Mouse (Mus musculus): ENCODE results near the gene Lama1. TPM values are rescaled to one million over a fixed set of nuclear protein-coding genes. Genes with fewer than 3 reads are reported as not detected.
A peak's percentile ranks its signal among the peaks of the same experiment; 100 is the strongest.

Lama1 gene
- total and polyA plus RNA-seq, 2 experiments from 2014 or later: 0.03 to 0.11 TPM

GRCm38 (mm10) chr17:67764167-67764871 is 67.3 kb downstream of the Lama1 start:
- Histone ChIP-seq H3K4me3 (ENCODE audit: low read depth, low read length) (no peak overlapping the region), H3K27me3 (ENCODE audit: control insufficient read depth, insufficient read depth, low read length) (no peaks in the 10 kb centered on the region), H3K36me3 (replicated peaks; ENCODE audit: control insufficient read depth, insufficient read depth, low read length) (no peaks in the 10 kb centered on the region), H3K9ac (replicated peaks; ENCODE audit: low read depth, low read length) (no peak overlapping the region), H3K9me3 (replicated peaks; ENCODE audit: control insufficient read depth, low read length) (no peaks in the 10 kb centered on the region), H3K4me1 (ENCODE audit: control insufficient read depth, insufficient read depth) (no peaks in the 10 kb centered on the region), H3K4me2 (ENCODE audit: low read depth, low read length) (no peak overlapping the region), H3K27ac (ENCODE audit: low read depth) (no peak overlapping the region)
- TF ChIP-seq EP300 (IDR thresholded peaks at IDR 0.05; ENCODE audit: low read depth) (no peak), CTCF (IDR thresholded peaks at IDR 0.05; ENCODE audit: low read depth) (no peak)
- WGBS: 86% methylated on average over 9 of the region's 9 CpGs
- no peak for DNase-seq (ENCODE audit: low spot score)
- no peak for ATAC-seq (ENCODE audit: insufficient read depth, low read depth)

- Histone ChIP-seq H3K4me3 (ENCODE audit: low read depth, low read length) (no peak overlapping the region), H3K4me1 (ENCODE audit: control insufficient read depth, insufficient read depth) (no peaks in the 10 kb centered on the region), H3K9me3 (replicated peaks; ENCODE audit: control insufficient read depth, low read length) (no peaks in the 10 kb centered on the region), H3K9ac (replicated peaks; ENCODE audit: low read depth, low read length) (no peak overlapping the region), H3K27me3 (ENCODE audit: control insufficient read depth, insufficient read depth, low read length) (no peaks in the 10 kb centered on the region), H3K4me2 (ENCODE audit: low read depth, low read length) (no peak overlapping the region), H3K36me3 (replicated peaks; ENCODE audit: control insufficient read depth, insufficient read depth, low read length) (no peaks in the 10 kb centered on the region), H3K27ac (ENCODE audit: low read depth) (no peak overlapping the region)
- TF ChIP-seq EP300 (IDR thresholded peaks at IDR 0.05; ENCODE audit: low read depth): no peak
- TF ChIP-seq CTCF (IDR thresholded peaks at IDR 0.05; ENCODE audit: low read depth): no peak
- WGBS: 83% methylated on average over 8 of the region's 8 CpGs
- no peak for ATAC-seq (ENCODE audit: insufficient read depth, low read depth)
- DNase-seq (ENCODE audit: low spot score): no peak
These were observed 76.5 kb downstream of the Lama1 start for GRCm38 (mm10) chr17:67773608-67774007.

- Histone ChIP-seq H3K36me3 (replicated peaks; ENCODE audit: control insufficient read depth, insufficient read depth, low read length) (no peaks in the 10 kb centered on the region), H3K9ac (replicated peaks; ENCODE audit: low read depth, low read length) (no peak overlapping the region), H3K4me2 (ENCODE audit: low read depth, low read length) (no peak overlapping the region), H3K27me3 (ENCODE audit: control insufficient read depth, insufficient read depth, low read length) (no peaks in the 10 kb centered on the region), H3K9me3 (replicated peaks; ENCODE audit: control insufficient read depth, low read length) (no peaks in the 10 kb centered on the region), H3K4me1 (ENCODE audit: control insufficient read depth, insufficient read depth) (no peaks in the 10 kb centered on the region), H3K4me3 (ENCODE audit: low read depth, low read length) (no peak overlapping the region), H3K27ac (ENCODE audit: low read depth) (no peak overlapping the region)
- DNase-seq (ENCODE audit: low spot score) (no peak), ATAC-seq (ENCODE audit: insufficient read depth, low read depth) (no peak)
- TF ChIP-seq CTCF (IDR thresholded peaks at IDR 0.05; ENCODE audit: low read depth) (peak; percentile 45), EP300 (IDR thresholded peaks at IDR 0.05; ENCODE audit: low read depth) (no peak)
- 57% methylated on average over 9 of the region's 9 CpGs for WGBS
These were observed 79.7 kb downstream of the Lama1 start for GRCm38 (mm10) chr17:67776764-67777163.

- DNase-seq (ENCODE audit: low spot score) (no peak), ATAC-seq (ENCODE audit: insufficient read depth, low read depth) (no peak)
- Histone ChIP-seq H3K9me3 (replicated peaks; ENCODE audit: control insufficient read depth, low read length) (no peaks in the 10 kb centered on the region), H3K36me3 (replicated peaks; ENCODE audit: control insufficient read depth, insufficient read depth, low read length) (no peaks in the 10 kb centered on the region), H3K27me3 (ENCODE audit: control insufficient read depth, insufficient read depth, low read length) (no peaks in the 10 kb centered on the region), H3K27ac (ENCODE audit: low read depth) (no peak overlapping the region), H3K9ac (replicated peaks; ENCODE audit: low read depth, low read length) (no peak overlapping the region), H3K4me2 (ENCODE audit: low read depth, low read length) (no peak overlapping the region), H3K4me1 (ENCODE audit: control insufficient read depth, insufficient read depth) (no peaks in the 10 kb centered on the region), H3K4me3 (ENCODE audit: low read depth, low read length) (no peak overlapping the region)
- TF ChIP-seq EP300 (IDR thresholded peaks at IDR 0.05; ENCODE audit: low read depth): no peak
- TF ChIP-seq CTCF (IDR thresholded peaks at IDR 0.05; ENCODE audit: low read depth): peak; percentile 52
- WGBS: 58% methylated on average over 4 of the region's 4 CpGs
These were observed 82.8 kb downstream of the Lama1 start for GRCm38 (mm10) chr17:67779812-67780211.

GRCm38 (mm10) chr17:67791091-67791490 is 94.0 kb downstream of the Lama1 start:
- no peaks in the 10 kb centered on the region for H3K36me3 ChIP-seq (replicated peaks; ENCODE audit: control insufficient read depth, insufficient read depth, low read length)
- DNase-seq (ENCODE audit: low spot score): no peak
- H3K4me3 ChIP-seq (ENCODE audit: low read depth, low read length): no peak overlapping the region
- no peak overlapping the region for H3K9ac ChIP-seq (replicated peaks; ENCODE audit: low read depth, low read length)
- no peaks in the 10 kb centered on the region for H3K27me3 ChIP-seq (ENCODE audit: control insufficient read depth, insufficient read depth, low read length)
- H3K4me2 ChIP-seq (ENCODE audit: low read depth, low read length): no peak overlapping the region
- H3K27ac ChIP-seq (ENCODE audit: low read depth): no peak overlapping the region
- no peak for ATAC-seq (ENCODE audit: insufficient read depth, low read depth)
- no peaks in the 10 kb centered on the region for H3K9me3 ChIP-seq (replicated peaks; ENCODE audit: control insufficient read depth, low read length)
- no peaks in the 10 kb centered on the region for H3K4me1 ChIP-seq (ENCODE audit: control insufficient read depth, insufficient read depth)
- WGBS: 87% methylated on average over 10 of the region's 10 CpGs
- no peak for TF ChIP-seq EP300 (IDR thresholded peaks at IDR 0.05; ENCODE audit: low read depth)
- no peak for TF ChIP-seq CTCF (IDR thresholded peaks at IDR 0.05; ENCODE audit: low read depth)

GRCm38 (mm10) chr17:67809171-67809570 is 112.1 kb downstream of the Lama1 start:
- DNase-seq (ENCODE audit: low spot score): no peak
- Histone ChIP-seq H3K27me3 (ENCODE audit: control insufficient read depth, insufficient read depth, low read length) (no peaks in the 10 kb centered on the region), H3K9ac (replicated peaks; ENCODE audit: low read depth, low read length) (no peak overlapping the region), H3K4me2 (ENCODE audit: low read depth, low read length) (no peak overlapping the region), H3K36me3 (replicated peaks; ENCODE audit: control insufficient read depth, insufficient read depth, low read length) (no peaks in the 10 kb centered on the region), H3K4me3 (ENCODE audit: low read depth, low read length) (no peak overlapping the region), H3K27ac (ENCODE audit: low read depth) (no peak overlapping the region), H3K4me1 (ENCODE audit: control insufficient read depth, insufficient read depth) (no peaks in the 10 kb centered on the region), H3K9me3 (replicated peaks; ENCODE audit: control insufficient read depth, low read length) (no peaks in the 10 kb centered on the region)
- ATAC-seq (ENCODE audit: insufficient read depth, low read depth): no peak
- TF ChIP-seq EP300 (IDR thresholded peaks at IDR 0.05; ENCODE audit: low read depth): no peak
- no peak for TF ChIP-seq CTCF (IDR thresholded peaks at IDR 0.05; ENCODE audit: low read depth)
- WGBS: 83% methylated on average over 16 of the region's 16 CpGs
